Mouse (Mus musculus): ENCODE measurements at regions not wholly inside any gene's neighbourhood (a gene's known extent, or its start where the extent isn't known, plus 50 kb on each side); places are given as distances from the start of the nearest gene placed in this dataset.

- 88% methylated on average over 11 of the region's 11 CpGs for WGBS
These were observed 190.2 kb upstream of the Fam19a5 start for GRCm38 (mm10) chr15:87353886-87354285.

DNA sequence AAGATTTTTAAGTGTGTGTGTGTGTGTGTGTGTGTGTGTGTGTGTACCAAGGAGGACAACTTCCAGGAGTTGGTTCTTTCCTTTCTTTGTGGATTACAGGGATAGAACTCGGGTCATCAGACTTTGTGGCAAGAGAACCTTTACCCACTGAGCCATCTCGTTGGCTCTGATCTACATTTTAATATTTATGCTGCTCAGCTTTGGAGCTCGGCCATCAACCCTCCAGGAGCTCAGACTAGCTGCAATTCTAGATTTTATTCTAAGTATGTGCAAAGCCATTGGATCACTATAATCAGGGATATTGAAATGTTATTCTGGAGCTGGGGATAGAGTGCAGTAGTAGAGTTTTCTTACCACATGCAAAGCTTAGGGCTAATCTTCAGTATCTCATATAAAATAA, 183.6 kb upstream of the Fam19a5 start:
- no peak for ATAC-seq (ENCODE audit: insufficient number of reproducible peaks, low FRiP score, low TSS enrichment, low read depth)
- H3K9me3 ChIP-seq, result no peaks in the 10 kb centered on the region
- no peak overlapping the region for H3K4me2 ChIP-seq
- no peak overlapping the region for H3K27ac ChIP-seq
- no peaks in the 10 kb centered on the region for H3K27me3 ChIP-seq
- H3K9ac ChIP-seq, result no peak overlapping the region
- 80% methylated on average over 3 of the region's 3 CpGs for WGBS
- no peak overlapping the region for H3K4me3 ChIP-seq
- H3K4me1 ChIP-seq, result no peaks in the 10 kb centered on the region
- no peaks in the 10 kb centered on the region for H3K36me3 ChIP-seq

More at GRCm38 (mm10) chr15:87353886-87354285, 190.2 kb upstream of the Fam19a5 start:
- H3K9me3 ChIP-seq, result no peaks in the 10 kb centered on the region
- H3K36me3 ChIP-seq, result no peaks in the 10 kb centered on the region
- H3K9ac ChIP-seq, result no peak overlapping the region
- no peak overlapping the region for H3K4me3 ChIP-seq
- H3K27me3 ChIP-seq, result no peaks in the 10 kb centered on the region
- no peak overlapping the region for H3K4me2 ChIP-seq
- ATAC-seq (ENCODE audit: insufficient number of reproducible peaks, low FRiP score, low TSS enrichment, low read depth), result no peak
- 0 out of 2 replicates have a peak, but pooled peaks cover 4% of the 10 kb centered on the region for H3K4me1 ChIP-seq
- no peak overlapping the region for H3K27ac ChIP-seq

GRCm38 (mm10) chr15:87365712-87366361, 178.3 kb upstream of the Fam19a5 start:
- Histone ChIP-seq H3K4me1 (no peaks in the 10 kb centered on the region), H3K27ac (no peak overlapping the region), H3K9me3 (no peaks in the 10 kb centered on the region), H3K4me3 (no peak overlapping the region), H3K36me3 (no peaks in the 10 kb centered on the region), H3K4me2 (no peak overlapping the region), H3K27me3 (no peaks in the 10 kb centered on the region), H3K9ac (no peak overlapping the region)
- ATAC-seq (ENCODE audit: insufficient number of reproducible peaks, low FRiP score, low TSS enrichment, low read depth), result no peak
- WGBS, result 50% methylated on average over 8 of the region's 8 CpGs

GRCm38 (mm10) chr15:87367381-87367780, 176.7 kb upstream of the Fam19a5 start:
- WGBS, result 42% methylated on average over 5 of the region's 5 CpGs
- no peak for ATAC-seq (ENCODE audit: insufficient number of reproducible peaks, low FRiP score, low TSS enrichment, low read depth)
- no peak overlapping the region for H3K4me2 ChIP-seq
- H3K4me3 ChIP-seq, result no peak overlapping the region
- H3K4me1 ChIP-seq, result no peaks in the 10 kb centered on the region
- H3K9me3 ChIP-seq, result no peaks in the 10 kb centered on the region
- no peak overlapping the region for H3K27ac ChIP-seq
- no peak overlapping the region for H3K9ac ChIP-seq
- no peaks in the 10 kb centered on the region for H3K27me3 ChIP-seq
- H3K36me3 ChIP-seq, result no peaks in the 10 kb centered on the region

DNA sequence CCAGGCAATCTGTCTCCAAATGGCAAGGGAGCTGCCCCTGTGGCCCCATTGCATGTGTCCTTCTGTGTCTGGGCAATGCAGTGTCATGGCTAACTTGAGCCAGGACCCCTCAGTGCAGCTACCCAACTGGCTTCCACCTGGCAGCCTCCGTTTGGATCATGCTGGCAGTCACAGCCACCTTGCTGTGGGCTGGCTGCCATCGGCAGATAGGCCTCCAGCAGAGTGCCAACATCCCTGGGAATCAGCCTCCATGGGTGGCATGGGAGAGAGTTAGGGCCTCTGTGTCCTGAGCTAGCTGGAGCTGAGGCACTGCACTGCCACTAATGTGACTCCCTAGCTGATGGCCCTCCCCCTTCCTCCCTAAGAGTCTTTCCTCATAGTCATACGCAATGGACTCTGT, 174.7 kb upstream of the Fam19a5 start:
- Histone ChIP-seq H3K27me3 (no peaks in the 10 kb centered on the region), H3K27ac (no peak overlapping the region), H3K36me3 (no peaks in the 10 kb centered on the region), H3K4me3 (no peak overlapping the region), H3K4me2 (no peak overlapping the region), H3K9ac (no peak overlapping the region), H3K4me1 (no peaks in the 10 kb centered on the region), H3K9me3 (no peaks in the 10 kb centered on the region)
- WGBS, result 91% methylated on average over 3 of the region's 3 CpGs
- ATAC-seq (ENCODE audit: insufficient number of reproducible peaks, low FRiP score, low TSS enrichment, low read depth), result no peak

- 87% methylated on average over 9 of the region's 9 CpGs for WGBS
- no peaks in the 10 kb centered on the region for H3K9me3 ChIP-seq
- no peaks in the 10 kb centered on the region for H3K27me3 ChIP-seq
- no peaks in the 10 kb centered on the region for H3K4me1 ChIP-seq
- H3K27ac ChIP-seq, result no peak overlapping the region
- H3K4me3 ChIP-seq, result no peak overlapping the region
- no peak for ATAC-seq (ENCODE audit: insufficient number of reproducible peaks, low FRiP score, low TSS enrichment, low read depth)
- no peak overlapping the region for H3K9ac ChIP-seq
- H3K36me3 ChIP-seq, result no peaks in the 10 kb centered on the region
- H3K4me2 ChIP-seq, result no peak overlapping the region
These were observed 174.3 kb upstream of the Fam19a5 start for GRCm38 (mm10) chr15:87369836-87370235.

- no peaks in the 10 kb centered on the region for H3K4me1 ChIP-seq
- no peak overlapping the region for H3K27ac ChIP-seq
- no peak overlapping the region for H3K9ac ChIP-seq
- no peaks in the 10 kb centered on the region for H3K9me3 ChIP-seq
- no peak overlapping the region for H3K4me2 ChIP-seq
- no peaks in the 10 kb centered on the region for H3K36me3 ChIP-seq
- no peak for ATAC-seq (ENCODE audit: insufficient number of reproducible peaks, low FRiP score, low TSS enrichment, low read depth)
- H3K27me3 ChIP-seq, result no peaks in the 10 kb centered on the region
- no peak overlapping the region for H3K4me3 ChIP-seq
- 73% methylated on average over 7 of the region's 7 CpGs for WGBS
These were observed 173.3 kb upstream of the Fam19a5 start for GRCm38 (mm10) chr15:87370761-87371160.

- H3K27me3 ChIP-seq, result no peaks in the 10 kb centered on the region
- H3K27ac ChIP-seq, result no peak overlapping the region
- WGBS, result 81% methylated on average over 13 of the region's 13 CpGs
- H3K4me2 ChIP-seq, result no peak overlapping the region
- no peak for ATAC-seq (ENCODE audit: insufficient number of reproducible peaks, low FRiP score, low TSS enrichment, low read depth)
- H3K4me3 ChIP-seq, result no peak overlapping the region
- no peak overlapping the region for H3K9ac ChIP-seq
- no peaks in the 10 kb centered on the region for H3K36me3 ChIP-seq
- H3K9me3 ChIP-seq, result no peaks in the 10 kb centered on the region
- H3K4me1 ChIP-seq, result no peaks in the 10 kb centered on the region
These were observed 169.4 kb upstream of the Fam19a5 start for GRCm38 (mm10) chr15:87374670-87375069.

DNA sequence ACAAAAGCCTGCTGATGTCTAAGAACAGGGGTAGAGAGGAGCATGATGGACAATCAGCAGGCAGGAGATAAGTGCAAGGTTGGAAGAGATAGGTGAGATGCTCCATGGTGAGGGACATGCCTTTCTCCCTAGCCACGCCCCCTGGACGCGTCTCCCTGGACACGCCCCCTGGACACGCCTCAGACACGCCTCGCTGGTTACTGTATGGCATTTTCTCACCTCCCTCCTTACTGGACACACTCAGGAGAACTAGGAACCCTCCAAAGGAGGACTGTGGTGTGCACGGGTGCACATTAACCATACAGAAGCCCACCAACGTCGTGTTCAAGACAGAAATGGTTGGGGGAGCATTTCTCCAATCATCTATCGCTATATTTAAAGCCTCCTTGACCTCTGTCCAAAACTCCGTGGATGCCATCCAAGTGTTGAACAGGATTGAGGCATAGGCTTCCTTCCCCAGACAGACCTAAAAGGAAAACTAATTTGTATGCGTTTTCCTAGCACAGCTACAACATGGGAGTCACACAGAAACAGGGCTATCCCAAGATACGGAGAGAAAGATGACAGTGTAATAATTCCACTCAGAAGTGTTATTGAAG, 168.4 kb upstream of the Fam19a5 start:
- Histone ChIP-seq H3K9me3 (no peaks in the 10 kb centered on the region), H3K36me3 (no peaks in the 10 kb centered on the region), H3K27ac (no peak overlapping the region), H3K4me1 (no peaks in the 10 kb centered on the region), H3K4me2 (no peak overlapping the region), H3K9ac (no peak overlapping the region), H3K27me3 (no peaks in the 10 kb centered on the region), H3K4me3 (no peak overlapping the region)
- no peak for ATAC-seq (ENCODE audit: insufficient number of reproducible peaks, low FRiP score, low TSS enrichment, low read depth)
- WGBS, result 63% methylated on average over 14 of the region's 14 CpGs

- WGBS, result 34% methylated on average over 6 of the region's 6 CpGs
- Histone ChIP-seq H3K4me2 (no peak overlapping the region), H3K27me3 (0 out of 2 replicates have a peak, but pooled peaks cover 3% of the 10 kb centered on the region), H3K9me3 (no peaks in the 10 kb centered on the region), H3K4me3 (no peak overlapping the region), H3K9ac (no peak overlapping the region), H3K36me3 (no peaks in the 10 kb centered on the region), H3K4me1 (no peaks in the 10 kb centered on the region), H3K27ac (no peak overlapping the region)
- ATAC-seq (ENCODE audit: insufficient number of reproducible peaks, low FRiP score, low TSS enrichment, low read depth), result no peak
These were observed 160.4 kb upstream of the Fam19a5 start for GRCm38 (mm10) chr15:87383551-87384265.

DNA sequence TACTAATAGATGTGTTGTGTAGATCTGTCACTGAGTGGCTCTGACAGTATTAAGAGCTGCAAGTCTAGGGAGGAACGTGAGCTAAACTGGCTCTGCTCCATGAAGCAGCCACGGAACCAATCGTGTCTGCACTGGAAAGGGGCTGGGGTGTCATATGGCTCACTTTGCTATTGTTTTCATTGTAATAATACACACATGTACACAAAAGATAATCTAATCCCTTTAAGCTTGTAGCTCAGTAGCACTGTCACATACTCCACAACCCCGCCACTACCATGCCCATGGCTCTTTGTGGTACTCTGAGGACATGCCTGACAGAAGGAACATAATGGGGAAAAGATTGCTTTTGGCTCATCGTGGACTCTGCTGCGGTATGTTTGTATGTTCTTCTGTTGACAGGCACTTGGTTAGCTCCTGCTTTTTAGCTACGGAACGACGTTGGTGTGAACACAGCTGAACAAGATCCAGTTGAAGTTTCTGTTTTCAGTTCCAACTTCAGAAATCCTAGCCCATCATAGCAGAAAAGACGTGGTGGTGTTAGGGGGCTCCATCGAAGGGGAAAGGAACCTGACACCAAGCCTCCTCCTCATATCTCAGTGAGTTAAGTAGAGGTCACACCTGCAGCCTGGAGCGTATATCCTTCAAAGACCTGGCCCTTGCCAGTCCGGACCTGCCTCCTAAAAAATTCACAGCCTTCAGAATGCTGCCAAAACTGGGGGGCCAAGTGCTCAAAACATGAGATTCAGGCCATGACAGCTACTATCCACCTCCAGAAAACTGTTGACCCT, 159.6 kb upstream of the Fam19a5 start:
- Histone ChIP-seq H3K4me2 (no peak overlapping the region), H3K36me3 (no peaks in the 10 kb centered on the region), H3K4me1 (no peaks in the 10 kb centered on the region), H3K27me3 (0 out of 2 replicates have a peak, but pooled peaks cover 3% of the 10 kb centered on the region), H3K4me3 (no peak overlapping the region), H3K9me3 (no peaks in the 10 kb centered on the region), H3K27ac (no peak overlapping the region), H3K9ac (no peak overlapping the region)
- ATAC-seq (ENCODE audit: insufficient number of reproducible peaks, low FRiP score, low TSS enrichment, low read depth), result no peak
- WGBS, result 47% methylated on average over 13 of the region's 13 CpGs
